Mouse (Mus musculus): ENCODE results near the gene Ltc4s.

- no peak for TF ChIP-seq ZNF384 (IDR thresholded peaks at IDR 0.05; ENCODE audit: low read depth, low read length)
- TF ChIP-seq CHD2 (IDR thresholded peaks at IDR 0.05; ENCODE audit: low read length) = no peak
- TF ChIP-seq POLR2AphosphoS2 (IDR thresholded peaks at IDR 0.05; ENCODE audit: low read depth, low read length) = no peak
- TF ChIP-seq CHD1 (IDR thresholded peaks at IDR 0.05; ENCODE audit: low read depth, low read length) = no peak
- no peak for TF ChIP-seq POLR2A (IDR thresholded peaks at IDR 0.05; ENCODE audit: low read depth, low read length)
- TF ChIP-seq CTCF (conservative IDR thresholded peaks at IDR 0.05 in 1 of 2, IDR thresholded peaks at IDR 0.05 in 1 of 2; ENCODE audit: low read depth in 2 of 2, low read length in 2 of 2) = no peak
- no peak for TF ChIP-seq E2F4 (IDR thresholded peaks at IDR 0.05; ENCODE audit: insufficient replicate concordance, low read depth, low read length)
- TF ChIP-seq EP300 (IDR thresholded peaks at IDR 0.05; ENCODE audit: low read length) = no peak
Measured at GRCm38 (mm10) chr11:50254010-50254580, 15.7 kb upstream of the Ltc4s start.
